Mouse (Mus musculus) hindbrain, embryonic 13.5 days (tissue): ENCODE results near the gene Rabgap1. TPM values are rescaled to one million over a fixed set of nuclear protein-coding genes. Genes with fewer than 3 reads are reported as not detected.
A peak's percentile ranks its signal among the peaks of the same experiment; 100 is the strongest.

Experiments
- ATAC-seq: fragments of 200-750 bp; cut with Nextera tagmentation; 2 replicates; pipeline ENCODE4 v1.8.0; 2017; ENCODE audit warnings: moderate TSS enrichment; ENCODE audit not compliant: low FRiP score
- H3K27ac ChIP-seq: fragments of 300-500 bp; sonication (generic); 2 replicates; pipeline ENCODE4 v1.5.1; 2015; ENCODE audit warnings: inconsistent platforms, mild to moderate bottlenecking, moderate library complexity
- H3K27me3 ChIP-seq: fragments of 300-500 bp; sonication (generic); 2 replicates; pipeline ENCODE4 v1.6.1; 2015; ENCODE audit warnings: mild to moderate bottlenecking, inconsistent platforms
- H3K36me3 ChIP-seq: fragments of 300-500 bp; sonication (generic); 2 replicates; pipeline ENCODE4 v1.6.1; 2015; ENCODE audit warnings: mild to moderate bottlenecking, inconsistent platforms
- H3K4me1 ChIP-seq: fragments of 300-500 bp; sonication (generic); replicated peaks from 2 replicates; pipeline ENCODE4 v1.6.1; 2015; ENCODE audit warnings: inconsistent platforms
- H3K4me2 ChIP-seq: fragments of 300-500 bp; sonication (generic); 2 replicates; pipeline ENCODE4 v1.6.1; 2015; ENCODE audit warnings: inconsistent platforms, mild to moderate bottlenecking, moderate library complexity
- H3K4me3 ChIP-seq: fragments of 300-500 bp; sonication (generic); 2 replicates; pipeline ENCODE4 v1.5.1; 2015; ENCODE audit warnings: mild to moderate bottlenecking, inconsistent platforms
- H3K9ac ChIP-seq: fragments of 300-500 bp; sonication (generic); 2 replicates; pipeline ENCODE4 v1.6.1; 2015; ENCODE audit warnings: mild to moderate bottlenecking, inconsistent platforms
- H3K9me3 ChIP-seq: fragments of 300-500 bp; sonication (generic); 2 replicates; pipeline ENCODE4 v1.6.1; 2016; ENCODE audit warnings: inconsistent platforms
- WGBS: fragments of 180-500 bp; shearing (Covaris S2); methylation state at CpG from one replicate; pipeline ENCODE4 v1.1.7; 2015; 5-methylcytosine and 5-hydroxymethylcytosine counted together
- polyA plus RNA-seq: library from polyadenylated mRNA; unstranded; fragments of >200 nt; fragmentation: Nextera tagmentation; extraction: Ambion mirVana; gene quantifications from 2 replicates; pipeline ENCODE4 v1.2.1, GENCODE M21; 2015

The Rabgap1 gene
- polyA plus RNA-seq, 1 experiment from 2014 or later: 63.3 TPM

- Histone ChIP-seq H3K4me3 (peak overlapping the region; percentile 41), H3K9me3 (no peaks in the 10 kb centered on the region), H3K36me3 (0 out of 2 replicates have a peak, but pooled peaks cover 8% of the 10 kb centered on the region), H3K27ac (peak overlapping the region; percentile 92; the same call in 1 of the 2 replicates), H3K4me1 (peaks cover 39% of the 10 kb centered on the region), H3K9ac (peak overlapping the region; percentile 68; the same call in 1 of the 2 replicates), H3K27me3 (no peaks in the 10 kb centered on the region), H3K4me2 (peak overlapping the region; percentile 57)
- no peak for ATAC-seq
- 80% methylated on average over 4 of the region's 4 CpGs for WGBS
Observed at GRCm38 (mm10) chr2:37518561-37519285, 75.6 kb downstream of the Rabgap1 start.

GRCm38 (mm10) chr2:37519286-37519640 lies 76.2 kb downstream of the Rabgap1 start:
- H3K27ac ChIP-seq: no peak overlapping the region
- no peak overlapping the region; the same call in 1 of the 2 replicates for H3K9ac ChIP-seq
- no peak for ATAC-seq
- 95% methylated on average over 1 of the region's 1 CpGs for WGBS
- H3K9me3 ChIP-seq: no peaks in the 10 kb centered on the region
- no peaks in the 10 kb centered on the region for H3K27me3 ChIP-seq
- H3K4me1 ChIP-seq: peaks cover 39% of the 10 kb centered on the region
- H3K4me3 ChIP-seq: peak overlapping the region; percentile 7; the same call in 1 of the 2 replicates
- peak overlapping the region; percentile 57 for H3K4me2 ChIP-seq
- H3K36me3 ChIP-seq: 0 out of 2 replicates have a peak, but pooled peaks cover 8% of the 10 kb centered on the region

- no peak for ATAC-seq
- Histone ChIP-seq H3K36me3 (0 out of 2 replicates have a peak, but pooled peaks cover 4% of the 10 kb centered on the region), H3K27ac (no peak overlapping the region), H3K4me1 (no peaks in the 10 kb centered on the region), H3K27me3 (no peaks in the 10 kb centered on the region), H3K9me3 (no peaks in the 10 kb centered on the region), H3K4me3 (no peak overlapping the region), H3K9ac (no peak overlapping the region), H3K4me2 (no peak overlapping the region)
Observed at GRCm38 (mm10) chr2:37527587-37527986, 84.5 kb downstream of the Rabgap1 start.

GRCm38 (mm10) chr2:37529397-37529796 lies 86.3 kb downstream of the Rabgap1 start:
- H3K27ac ChIP-seq: no peak overlapping the region
- H3K27me3 ChIP-seq: no peaks in the 10 kb centered on the region
- H3K4me3 ChIP-seq: no peak overlapping the region
- H3K9me3 ChIP-seq: no peaks in the 10 kb centered on the region
- no peak for ATAC-seq
- H3K4me2 ChIP-seq: no peak overlapping the region
- H3K9ac ChIP-seq: no peak overlapping the region
- WGBS: 95% methylated on average over 2 of the region's 2 CpGs
- peaks cover 8% of the 10 kb centered on the region for H3K36me3 ChIP-seq
- no peaks in the 10 kb centered on the region for H3K4me1 ChIP-seq

GRCm38 (mm10) chr2:37530766-37531165 lies 87.7 kb downstream of the Rabgap1 start:
- 92% methylated on average over 1 of the region's 1 CpGs for WGBS
- Histone ChIP-seq H3K36me3 (peaks cover 19% of the 10 kb centered on the region), H3K27me3 (no peaks in the 10 kb centered on the region), H3K27ac (no peak overlapping the region), H3K4me1 (no peaks in the 10 kb centered on the region), H3K4me2 (no peak overlapping the region), H3K9ac (no peak overlapping the region), H3K4me3 (no peak overlapping the region), H3K9me3 (no peaks in the 10 kb centered on the region)
- no peak for ATAC-seq

GRCm38 (mm10) chr2:37531639-37532038 lies 88.6 kb downstream of the Rabgap1 start:
- H3K9me3 ChIP-seq: no peaks in the 10 kb centered on the region
- ATAC-seq: no peak
- H3K27me3 ChIP-seq: no peaks in the 10 kb centered on the region
- H3K9ac ChIP-seq: no peak overlapping the region
- 82% methylated on average over 3 of the region's 3 CpGs for WGBS
- peaks cover 19% of the 10 kb centered on the region for H3K36me3 ChIP-seq
- H3K4me1 ChIP-seq: no peaks in the 10 kb centered on the region
- H3K4me3 ChIP-seq: no peak overlapping the region
- H3K27ac ChIP-seq: no peak overlapping the region
- H3K4me2 ChIP-seq: no peak overlapping the region

GRCm38 (mm10) chr2:37549346-37550012 lies 106.4 kb downstream of the Rabgap1 start:
- peaks cover 86% of the 10 kb centered on the region for H3K36me3 ChIP-seq

GRCm38 (mm10) chr2:37556366-37556765 lies 113.3 kb downstream of the Rabgap1 start:
- Histone ChIP-seq H3K4me2 (no peak overlapping the region), H3K9ac (no peak overlapping the region), H3K36me3 (peaks cover 88% of the 10 kb centered on the region), H3K4me1 (no peaks in the 10 kb centered on the region), H3K9me3 (no peaks in the 10 kb centered on the region), H3K27ac (no peak overlapping the region), H3K27me3 (no peaks in the 10 kb centered on the region), H3K4me3 (no peak overlapping the region)
- 79% methylated on average over 2 of the region's 2 CpGs for WGBS
- no peak for ATAC-seq

More at GRCm38 (mm10) chr2:37549346-37550012, 106.4 kb downstream of the Rabgap1 start:
- no peak for ATAC-seq
- Histone ChIP-seq H3K4me1 (no peaks in the 10 kb centered on the region), H3K9me3 (no peaks in the 10 kb centered on the region), H3K4me3 (no peak overlapping the region), H3K9ac (no peak overlapping the region), H3K4me2 (no peak overlapping the region), H3K27ac (no peak overlapping the region), H3K27me3 (no peaks in the 10 kb centered on the region)
- 95% methylated on average over 1 of the region's 1 CpGs for WGBS

GRCm38 (mm10) chr2:37565579-37565978 lies 122.5 kb downstream of the Rabgap1 start:
- no peaks in the 10 kb centered on the region for H3K9me3 ChIP-seq
- H3K4me3 ChIP-seq: no peak overlapping the region
- no peak for ATAC-seq
- no peak overlapping the region for H3K4me2 ChIP-seq
- H3K27me3 ChIP-seq: no peaks in the 10 kb centered on the region
- H3K27ac ChIP-seq: no peak overlapping the region
- H3K4me1 ChIP-seq: no peaks in the 10 kb centered on the region
- peaks cover 87% of the 10 kb centered on the region for H3K36me3 ChIP-seq
- 78% methylated on average over 2 of the region's 2 CpGs for WGBS
- no peak overlapping the region for H3K9ac ChIP-seq

- ATAC-seq: no peak
- no peak overlapping the region for H3K27ac ChIP-seq
- no peaks in the 10 kb centered on the region for H3K9me3 ChIP-seq
- H3K4me2 ChIP-seq: no peak overlapping the region
- H3K4me1 ChIP-seq: no peaks in the 10 kb centered on the region
- peaks cover 82% of the 10 kb centered on the region for H3K36me3 ChIP-seq
- H3K27me3 ChIP-seq: no peaks in the 10 kb centered on the region
- WGBS: 92% methylated on average over 1 of the region's 1 CpGs
- H3K9ac ChIP-seq: no peak overlapping the region
- H3K4me3 ChIP-seq: no peak overlapping the region
Observed at GRCm38 (mm10) chr2:37566035-37566434, 123.0 kb downstream of the Rabgap1 start.

- Histone ChIP-seq H3K36me3 (peaks cover 61% of the 10 kb centered on the region), H3K27me3 (no peaks in the 10 kb centered on the region), H3K9ac (no peak overlapping the region), H3K4me2 (no peak overlapping the region), H3K9me3 (no peaks in the 10 kb centered on the region), H3K4me1 (no peaks in the 10 kb centered on the region), H3K4me3 (no peak overlapping the region), H3K27ac (no peak overlapping the region; the same call in 1 of the 2 replicates)
- ATAC-seq: no peak; the same call in 1 of the 2 replicates
- WGBS: 79% methylated on average over 5 of the region's 5 CpGs
Observed at GRCm38 (mm10) chr2:37569888-37570287, 126.8 kb downstream of the Rabgap1 start.

- no peaks in the 10 kb centered on the region for H3K9me3 ChIP-seq
- 0 out of 2 replicates have a peak, but pooled peaks cover 1% of the 10 kb centered on the region for H3K4me1 ChIP-seq
- H3K36me3 ChIP-seq: peaks cover 57% of the 10 kb centered on the region
- 92% methylated on average over 2 of the region's 2 CpGs for WGBS
- no peak overlapping the region for H3K27ac ChIP-seq
- H3K4me3 ChIP-seq: no peak overlapping the region
- H3K4me2 ChIP-seq: no peak overlapping the region
- no peak overlapping the region for H3K9ac ChIP-seq
- no peaks in the 10 kb centered on the region for H3K27me3 ChIP-seq
- ATAC-seq: no peak
Observed at GRCm38 (mm10) chr2:37570703-37571102, 127.6 kb downstream of the Rabgap1 start.
